Mouse (Mus musculus): Measurements from ENCODE around the gene Sash1.

DNA sequence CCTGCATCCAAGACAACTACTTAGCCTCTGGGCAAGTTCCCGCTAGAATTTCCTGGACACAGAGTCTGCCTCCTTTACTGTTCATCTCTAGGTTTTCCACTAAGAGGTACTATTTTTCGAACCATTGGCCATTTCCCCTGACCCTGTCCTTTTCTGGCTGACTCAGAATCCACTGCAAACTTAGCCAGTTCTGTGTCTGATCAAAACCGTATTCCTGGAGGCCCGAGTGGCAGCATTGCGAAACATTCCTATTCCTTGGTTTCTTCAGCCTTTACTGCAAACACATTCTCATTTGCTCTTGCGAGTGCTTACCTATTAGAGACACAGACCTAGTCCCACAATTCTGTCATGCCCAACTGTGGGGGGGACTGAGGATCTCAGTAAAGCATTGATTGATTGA, 17.2 kb upstream of the Sash1 start:
- TF ChIP-seq POLR2A (IDR thresholded peaks at IDR 0.05; ENCODE audit: extremely low read depth, insufficient read depth, low read length) (no peak), CTCF (IDR thresholded peaks at IDR 0.05; ENCODE audit: low read depth, low read length) (no peak)

Measured in liver, adult 2 months (tissue).